Mouse (Mus musculus): Measurements from ENCODE around the gene Gjb6. TPM values are rescaled to one million over a fixed set of nuclear protein-coding genes. Genes with fewer than 3 reads are reported as not detected.

Gene Gjb6
- polyA plus RNA-seq, 1 experiment = not detected

- H3K4me3 ChIP-seq (ENCODE audit: insufficient read depth, poor library complexity, severe bottlenecking) = no peak overlapping the region
- H3K79me2 ChIP-seq (ENCODE audit: control insufficient read depth, insufficient read depth) = no peaks in the 10 kb centered on the region
- no peak overlapping the region for H3ac ChIP-seq (ENCODE audit: control insufficient read depth, insufficient read length, low read depth)
- H3K36me3 ChIP-seq (ENCODE audit: control insufficient read depth, insufficient read depth) = no peaks in the 10 kb centered on the region
- H3K27me3 ChIP-seq (ENCODE audit: control insufficient read depth, insufficient read depth, insufficient read length) = peaks cover 44% of the 10 kb centered on the region
- no peaks in the 10 kb centered on the region for H3K79me3 ChIP-seq (ENCODE audit: low read depth)
- no peak for TF ChIP-seq MYOD1 (IDR thresholded peaks at IDR 0.05; ENCODE audit: control insufficient read depth, insufficient read length, low read depth)
- TF ChIP-seq MAX (IDR thresholded peaks at IDR 0.05) = no peak
- TF ChIP-seq FOSL1 (IDR thresholded peaks at IDR 0.05; ENCODE audit: insufficient read depth, low read length, poor library complexity, severe bottlenecking) = no peak
- no peak for TF ChIP-seq USF1 (IDR thresholded peaks at IDR 0.05; ENCODE audit: low read depth)
- no peak for TF ChIP-seq CEBPB (IDR thresholded peaks at IDR 0.05; ENCODE audit: low read depth)
- TF ChIP-seq CTCF (IDR thresholded peaks at IDR 0.05; ENCODE audit: control insufficient read depth, insufficient read depth, insufficient read length) = no peak
- TF ChIP-seq MYOG (IDR thresholded peaks at IDR 0.05; ENCODE audit: control insufficient read depth, extremely low read depth, insufficient read length) = no peak
These were observed 1.9 kb upstream of the Gjb6 start for GRCm38 (mm10) chr14:57135265-57135664.

- Histone ChIP-seq H3K27me3 (ENCODE audit: control insufficient read depth, insufficient read depth, insufficient read length) (peaks cover 8% of the 10 kb centered on the region), H3ac (ENCODE audit: control insufficient read depth, insufficient read length, low read depth) (no peak overlapping the region), H3K36me3 (ENCODE audit: control insufficient read depth, insufficient read depth) (no peaks in the 10 kb centered on the region), H3K79me3 (ENCODE audit: low read depth) (no peaks in the 10 kb centered on the region), H3K79me2 (ENCODE audit: control insufficient read depth, insufficient read depth) (no peaks in the 10 kb centered on the region), H3K4me3 (ENCODE audit: insufficient read depth, poor library complexity, severe bottlenecking) (no peak overlapping the region)
- no peak for TF ChIP-seq MYOD1 (IDR thresholded peaks at IDR 0.05; ENCODE audit: control insufficient read depth, insufficient read length, low read depth)
- no peak for TF ChIP-seq MAX (IDR thresholded peaks at IDR 0.05)
- no peak for TF ChIP-seq CTCF (IDR thresholded peaks at IDR 0.05; ENCODE audit: control insufficient read depth, insufficient read depth, insufficient read length)
- TF ChIP-seq MYOG (IDR thresholded peaks at IDR 0.05; ENCODE audit: control insufficient read depth, extremely low read depth, insufficient read length) = no peak
- TF ChIP-seq USF1 (IDR thresholded peaks at IDR 0.05; ENCODE audit: low read depth) = no peak
- TF ChIP-seq FOSL1 (IDR thresholded peaks at IDR 0.05; ENCODE audit: insufficient read depth, low read length, poor library complexity, severe bottlenecking) = no peak
- TF ChIP-seq CEBPB (IDR thresholded peaks at IDR 0.05; ENCODE audit: low read depth) = no peak
These were observed 6.0 kb downstream of the Gjb6 start for GRCm38 (mm10) chr14:57127383-57127782.

GRCm38 (mm10) chr14:57122295-57122694 is 11.1 kb downstream of the Gjb6 start:
- Histone ChIP-seq H3ac (ENCODE audit: control insufficient read depth, insufficient read length, low read depth) (no peak overlapping the region), H3K79me2 (ENCODE audit: control insufficient read depth, insufficient read depth) (no peaks in the 10 kb centered on the region), H3K36me3 (ENCODE audit: control insufficient read depth, insufficient read depth) (no peaks in the 10 kb centered on the region), H3K27me3 (ENCODE audit: control insufficient read depth, insufficient read depth, insufficient read length) (peaks cover 4% of the 10 kb centered on the region), H3K79me3 (ENCODE audit: low read depth) (no peaks in the 10 kb centered on the region), H3K4me3 (ENCODE audit: insufficient read depth, poor library complexity, severe bottlenecking) (no peak overlapping the region)
- TF ChIP-seq MYOD1 (IDR thresholded peaks at IDR 0.05; ENCODE audit: control insufficient read depth, insufficient read length, low read depth) = no peak
- TF ChIP-seq MYOG (IDR thresholded peaks at IDR 0.05; ENCODE audit: control insufficient read depth, extremely low read depth, insufficient read length) = no peak
- TF ChIP-seq FOSL1 (IDR thresholded peaks at IDR 0.05; ENCODE audit: insufficient read depth, low read length, poor library complexity, severe bottlenecking) = no peak
- no peak for TF ChIP-seq CTCF (IDR thresholded peaks at IDR 0.05; ENCODE audit: control insufficient read depth, insufficient read depth, insufficient read length)
- TF ChIP-seq USF1 (IDR thresholded peaks at IDR 0.05; ENCODE audit: low read depth) = no peak
- TF ChIP-seq MAX (IDR thresholded peaks at IDR 0.05) = no peak
- TF ChIP-seq CEBPB (IDR thresholded peaks at IDR 0.05; ENCODE audit: low read depth) = no peak

GRCm38 (mm10) chr14:57115823-57116544 is 17.4 kb downstream of the Gjb6 start, which contains the start of gene Gm4491:
Gene Gm4491, minus strand, starts transcription at chr14:57115883.
- H3K36me3 ChIP-seq (ENCODE audit: control insufficient read depth, insufficient read depth) = no peaks in the 10 kb centered on the region
- peaks cover 11% of the 10 kb centered on the region for H3K27me3 ChIP-seq (ENCODE audit: control insufficient read depth, insufficient read depth, insufficient read length)
- no peaks in the 10 kb centered on the region for H3K79me2 ChIP-seq (ENCODE audit: control insufficient read depth, insufficient read depth)
- TF ChIP-seq MYOD1 (IDR thresholded peaks at IDR 0.05; ENCODE audit: control insufficient read depth, insufficient read length, low read depth) = no peak
- TF ChIP-seq FOSL1 (IDR thresholded peaks at IDR 0.05; ENCODE audit: insufficient read depth, low read length, poor library complexity, severe bottlenecking) = no peak
- no peak for TF ChIP-seq CTCF (IDR thresholded peaks at IDR 0.05; ENCODE audit: control insufficient read depth, insufficient read depth, insufficient read length)
- TF ChIP-seq MYOG (IDR thresholded peaks at IDR 0.05; ENCODE audit: control insufficient read depth, extremely low read depth, insufficient read length) = no peak
- TF ChIP-seq MAX (IDR thresholded peaks at IDR 0.05) = no peak
- TF ChIP-seq USF1 (IDR thresholded peaks at IDR 0.05; ENCODE audit: low read depth) = no peak
- no peak for TF ChIP-seq CEBPB (IDR thresholded peaks at IDR 0.05; ENCODE audit: low read depth)
- H3K79me3 ChIP-seq (ENCODE audit: low read depth) = no peaks in the 10 kb centered on the region
- no peak within 1 kb of the TSS for H3ac ChIP-seq (ENCODE audit: control insufficient read depth, insufficient read length, low read depth)
- H3K4me3 ChIP-seq (ENCODE audit: insufficient read depth, poor library complexity, severe bottlenecking) = no peak within 1 kb of the TSS

GRCm38 (mm10) chr14:57109194-57109593 is 24.2 kb downstream of the Gjb6 start:
- H3ac ChIP-seq (ENCODE audit: control insufficient read depth, insufficient read length, low read depth) = no peak overlapping the region
- H3K36me3 ChIP-seq (ENCODE audit: control insufficient read depth, insufficient read depth) = no peaks in the 10 kb centered on the region
- TF ChIP-seq MYOG (IDR thresholded peaks at IDR 0.05; ENCODE audit: control insufficient read depth, extremely low read depth, insufficient read length) = no peak
- TF ChIP-seq MYOD1 (IDR thresholded peaks at IDR 0.05; ENCODE audit: control insufficient read depth, insufficient read length, low read depth) = no peak
- no peak for TF ChIP-seq CEBPB (IDR thresholded peaks at IDR 0.05; ENCODE audit: low read depth)
- no peak for TF ChIP-seq MAX (IDR thresholded peaks at IDR 0.05)
- no peak for TF ChIP-seq FOSL1 (IDR thresholded peaks at IDR 0.05; ENCODE audit: insufficient read depth, low read length, poor library complexity, severe bottlenecking)
- TF ChIP-seq CTCF (IDR thresholded peaks at IDR 0.05; ENCODE audit: control insufficient read depth, insufficient read depth, insufficient read length) = no peak
- no peak for TF ChIP-seq USF1 (IDR thresholded peaks at IDR 0.05; ENCODE audit: low read depth)
- H3K79me2 ChIP-seq (ENCODE audit: control insufficient read depth, insufficient read depth) = no peaks in the 10 kb centered on the region
- no peaks in the 10 kb centered on the region for H3K79me3 ChIP-seq (ENCODE audit: low read depth)
- H3K27me3 ChIP-seq (ENCODE audit: control insufficient read depth, insufficient read depth, insufficient read length) = peaks cover 33% of the 10 kb centered on the region
- H3K4me3 ChIP-seq (ENCODE audit: insufficient read depth, poor library complexity, severe bottlenecking) = no peak overlapping the region
